Mouse (Mus musculus): ENCODE data around the gene Ep300. TPM values are rescaled to one million over a fixed set of nuclear protein-coding genes. Genes with fewer than 3 reads are reported as not detected.
"Not testable (repeated sequence)": the region's sequence is repeated elsewhere in the genome, so short reads cannot be mapped to it uniquely, and the experiment has no call there.

The Ep300 gene
- polyA plus RNA-seq, 1 experiment from 2014 or later, result 21.1 TPM

DNA sequence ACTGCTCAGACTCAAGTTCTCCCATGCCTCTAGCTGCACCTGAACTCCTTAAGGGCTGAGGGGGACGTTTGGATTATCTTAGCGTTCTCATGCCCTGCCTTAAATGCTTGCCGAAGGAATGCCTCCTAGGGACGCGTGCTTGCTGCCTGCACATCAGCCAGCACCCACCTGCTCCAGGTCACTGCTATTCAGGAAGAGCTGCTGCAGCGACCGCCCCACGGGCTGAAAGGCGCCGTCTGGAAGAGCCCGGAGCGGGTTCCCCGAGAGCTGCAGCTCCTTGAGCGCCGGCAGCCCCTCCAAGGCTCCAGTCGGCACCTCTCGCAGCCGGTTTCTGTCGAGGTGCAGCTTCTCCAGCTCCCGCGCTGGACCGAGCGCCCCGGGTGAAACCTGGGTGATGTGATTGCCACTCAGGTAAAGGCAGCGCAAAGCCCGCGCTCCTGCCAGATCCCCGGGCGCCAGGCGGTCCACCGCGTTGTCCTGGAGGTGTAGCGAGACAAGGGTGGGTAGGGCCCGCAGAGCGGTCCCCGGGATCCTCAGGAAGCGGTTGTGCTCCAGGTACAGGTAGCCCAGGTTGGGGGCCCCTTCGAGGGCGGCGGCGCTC lies 108.3 kb downstream of the Ep300 start:
- ATAC-seq (ENCODE audit: insufficient number of reproducible peaks, insufficient read depth, low FRiP score, low TSS enrichment, low read depth), result 0 out of 2 replicates have a peak, but pooled peaks have one; percentile 2
- Histone ChIP-seq H3K4me2 (peak overlapping the region; percentile 98), H3K36me3 (peaks cover 2% of the 10 kb centered on the region), H3K27ac (no peak overlapping the region), H3K9me3 (no peaks in the 10 kb centered on the region), H3K27me3 (peaks cover 58% of the 10 kb centered on the region), H3K4me1 (peaks cover 22% of the 10 kb centered on the region), H3K4me3 (peak overlapping the region; percentile 66), H3K9ac (peak overlapping the region; percentile 81)
- WGBS, result 4% methylated on average over 41 of the region's 41 CpGs

DNA sequence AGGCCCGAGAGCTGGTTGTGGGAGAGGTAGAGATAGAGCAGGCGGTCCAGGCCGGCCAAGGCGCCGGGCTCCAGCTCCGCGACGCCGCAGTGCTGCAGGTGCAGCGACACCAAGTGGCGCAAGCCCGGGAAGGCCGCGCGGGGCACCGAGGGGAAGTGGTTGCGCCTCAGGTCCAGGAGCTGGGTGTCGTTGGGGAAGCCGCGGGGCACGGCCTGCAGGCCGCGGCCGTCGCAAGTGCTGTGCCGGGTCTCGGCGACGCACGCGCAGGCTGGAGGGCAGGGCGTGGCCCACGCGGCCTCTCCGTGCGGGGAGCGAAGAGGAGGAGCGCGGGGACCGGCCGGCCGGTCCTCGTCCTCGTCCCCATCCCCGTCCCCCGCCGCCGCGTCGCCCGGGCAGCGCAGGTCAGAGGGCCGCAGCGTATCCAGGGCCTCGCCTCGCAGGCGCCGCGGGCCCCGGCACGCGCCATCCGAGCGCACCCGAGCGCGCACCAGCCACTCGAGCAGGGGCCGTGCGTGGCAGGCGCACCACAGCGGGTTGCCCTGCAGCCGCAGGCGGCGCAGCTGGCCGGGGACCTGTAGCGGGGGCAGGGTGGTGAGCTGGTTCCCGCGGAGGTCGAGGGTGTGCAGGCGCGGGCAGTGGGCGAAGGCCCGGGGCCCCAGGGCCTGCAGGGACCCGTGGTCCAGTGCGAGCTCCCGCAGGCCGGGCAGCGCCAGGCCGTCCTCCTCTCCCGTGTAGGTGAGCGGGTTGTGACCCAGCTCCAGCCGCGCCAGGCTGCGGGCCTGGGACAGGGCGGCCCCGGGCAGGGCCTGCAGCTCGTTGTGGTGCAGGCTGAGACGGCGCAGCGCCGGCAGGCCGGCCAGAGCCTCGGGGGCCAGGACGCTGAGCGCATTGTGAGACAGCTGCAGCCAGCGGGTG lies 109.1 kb downstream of the Ep300 start:
- WGBS, result under 1% methylated on average over 95 of the region's 107 CpGs
- ATAC-seq (ENCODE audit: insufficient number of reproducible peaks, insufficient read depth, low FRiP score, low TSS enrichment, low read depth), result peak; percentile 56
- H3K4me2 ChIP-seq, result peak overlapping the region; percentile 98
- H3K27ac ChIP-seq, result no peak overlapping the region
- H3K9me3 ChIP-seq, result no peaks in the 10 kb centered on the region
- peaks cover 22% of the 10 kb centered on the region for H3K4me1 ChIP-seq
- H3K9ac ChIP-seq, result peak overlapping the region; percentile 81
- H3K4me3 ChIP-seq, result peak overlapping the region; percentile 66
- peaks cover 58% of the 10 kb centered on the region for H3K27me3 ChIP-seq
- H3K36me3 ChIP-seq, result no peaks in the 10 kb centered on the region

DNA sequence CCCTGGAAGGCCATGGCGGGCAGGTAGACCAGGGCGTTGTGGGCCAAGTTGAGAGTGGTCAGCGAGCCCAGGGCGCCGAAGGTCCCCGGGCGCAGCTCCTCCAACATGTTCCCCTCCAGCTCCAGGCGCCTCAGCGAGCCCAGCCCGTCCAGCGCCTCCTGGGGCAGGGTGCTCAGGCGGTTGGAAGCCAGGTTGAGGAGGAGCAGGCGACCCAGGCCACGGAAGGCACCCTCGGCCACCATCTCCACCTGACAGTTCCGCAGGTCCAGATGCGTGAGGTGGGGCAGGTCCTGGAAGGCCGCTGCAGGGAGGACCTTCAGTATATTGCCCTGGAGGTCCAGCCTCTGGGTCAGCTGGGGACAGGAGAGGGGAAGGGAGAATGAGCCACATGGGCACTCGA lies 109.7 kb downstream of the Ep300 start:
- H3K4me3 ChIP-seq, result peak overlapping the region; percentile 66
- no peak overlapping the region for H3K27ac ChIP-seq
- peak overlapping the region; percentile 98 for H3K4me2 ChIP-seq
- no peaks in the 10 kb centered on the region for H3K9me3 ChIP-seq
- H3K4me1 ChIP-seq, result peaks cover 22% of the 10 kb centered on the region
- 30% methylated on average over 19 of the region's 19 CpGs for WGBS
- H3K9ac ChIP-seq, result peak overlapping the region; percentile 81
- no peak for ATAC-seq (ENCODE audit: insufficient number of reproducible peaks, insufficient read depth, low FRiP score, low TSS enrichment, low read depth)
- peaks cover 58% of the 10 kb centered on the region for H3K27me3 ChIP-seq
- no peaks in the 10 kb centered on the region for H3K36me3 ChIP-seq

DNA sequence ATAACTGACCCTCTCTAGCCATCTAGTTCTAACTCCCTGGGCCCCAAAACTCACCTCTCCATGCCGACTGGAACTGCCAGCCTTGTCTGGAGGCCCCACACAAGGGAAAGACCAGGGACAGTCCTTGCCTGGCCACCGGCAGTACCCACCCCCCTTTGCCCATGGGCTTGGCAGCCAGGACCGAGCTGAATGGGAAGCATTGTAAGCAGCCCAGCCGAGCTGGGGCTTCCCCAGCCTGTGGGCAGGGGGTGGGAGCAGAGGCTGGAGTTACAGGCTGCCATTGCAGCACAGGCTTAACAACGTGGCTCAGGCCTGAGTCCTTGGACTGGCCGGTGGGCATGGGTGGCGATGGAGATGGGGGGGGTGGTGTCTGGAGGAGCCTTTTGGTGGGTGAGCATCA lies 112.0 kb downstream of the Ep300 start, which contains the start of gene Chadl:
Gene Chadl, minus strand, starts transcription at position 113 of the 400 bp plus-strand sequence.
- ATAC-seq (ENCODE audit: insufficient number of reproducible peaks, insufficient read depth, low FRiP score, low TSS enrichment, low read depth), result no peak
- H3K36me3 ChIP-seq, result peaks cover 4% of the 10 kb centered on the region; the same call in 1 of the 2 replicates
- H3K9me3 ChIP-seq, result no peaks in the 10 kb centered on the region
- H3K27me3 ChIP-seq, result peaks cover 50% of the 10 kb centered on the region
- peak within 1 kb of the TSS; percentile 12; the same call in 1 of the 2 replicates for H3K4me2 ChIP-seq
- H3K4me1 ChIP-seq, result peaks cover 22% of the 10 kb centered on the region
- H3K27ac ChIP-seq, result peak within 1 kb of the TSS; percentile 33; the same call in 1 of the 2 replicates
- no peak within 1 kb of the TSS for H3K4me3 ChIP-seq
- H3K9ac ChIP-seq, result peak within 1 kb of the TSS; percentile 4; the same call in 1 of the 2 replicates
- WGBS, result 37% methylated on average over 7 of the region's 7 CpGs

DNA sequence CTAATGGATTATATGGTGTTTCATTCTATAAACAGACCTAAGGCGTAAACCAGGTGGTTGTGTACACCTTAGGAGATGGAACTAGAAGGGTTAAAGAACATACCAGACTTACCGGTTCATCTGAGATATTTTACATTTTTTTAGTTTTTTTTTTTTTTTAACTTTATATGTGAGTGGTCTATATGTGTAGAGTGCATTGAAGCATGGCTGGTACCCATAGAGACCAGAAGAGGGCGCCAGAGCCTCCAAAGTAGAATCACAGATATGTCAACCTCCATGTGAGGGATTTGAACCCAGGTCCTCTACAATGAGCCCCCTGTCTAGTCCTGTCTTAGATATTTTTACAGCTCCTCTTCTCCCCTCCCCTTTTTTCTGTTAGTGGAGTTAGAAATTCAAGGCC lies 112.7 kb downstream of the Ep300 start:
- peaks cover 44% of the 10 kb centered on the region for H3K27me3 ChIP-seq
- H3K4me2 ChIP-seq, result no peak overlapping the region
- no peak for ATAC-seq (ENCODE audit: insufficient number of reproducible peaks, insufficient read depth, low FRiP score, low TSS enrichment, low read depth)
- H3K9me3 ChIP-seq, result no peaks in the 10 kb centered on the region
- no peak overlapping the region for H3K4me3 ChIP-seq
- no peak overlapping the region for H3K9ac ChIP-seq
- 36% methylated on average over 3 of the region's 3 CpGs for WGBS
- peaks cover 22% of the 10 kb centered on the region for H3K4me1 ChIP-seq
- H3K27ac ChIP-seq, result no peak overlapping the region; the same call in 1 of the 2 replicates
- peaks cover 9% of the 10 kb centered on the region for H3K36me3 ChIP-seq

DNA sequence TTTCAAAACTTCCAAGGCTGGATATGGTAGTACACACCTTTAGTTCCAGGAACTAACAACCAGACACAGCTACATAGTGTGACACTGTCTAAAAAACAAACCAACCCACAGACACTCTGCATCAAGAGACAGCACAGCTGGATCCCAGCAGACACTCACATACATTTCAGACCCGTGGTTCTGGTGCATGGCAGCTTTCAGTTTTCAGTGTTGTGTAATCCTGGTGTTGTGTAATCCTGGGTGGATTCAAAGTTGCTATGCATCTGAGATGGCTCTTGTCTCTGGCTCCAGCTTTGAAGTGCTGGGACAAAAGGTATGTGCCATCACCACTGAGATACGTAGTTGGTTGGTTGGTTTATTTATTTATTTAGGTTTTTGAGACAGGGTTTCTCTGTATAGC lies 113.4 kb downstream of the Ep300 start:
- Histone ChIP-seq H3K4me3 (no peak overlapping the region), H3K4me1 (peaks cover 18% of the 10 kb centered on the region), H3K27ac (no peak overlapping the region), H3K9me3 (no peaks in the 10 kb centered on the region), H3K36me3 (peaks cover 16% of the 10 kb centered on the region), H3K27me3 (peaks cover 37% of the 10 kb centered on the region), H3K4me2 (no peak overlapping the region), H3K9ac (no peak overlapping the region)
- no peak for ATAC-seq (ENCODE audit: insufficient number of reproducible peaks, insufficient read depth, low FRiP score, low TSS enrichment, low read depth)
- 71% methylated on average over 2 of the region's 2 CpGs for WGBS

DNA sequence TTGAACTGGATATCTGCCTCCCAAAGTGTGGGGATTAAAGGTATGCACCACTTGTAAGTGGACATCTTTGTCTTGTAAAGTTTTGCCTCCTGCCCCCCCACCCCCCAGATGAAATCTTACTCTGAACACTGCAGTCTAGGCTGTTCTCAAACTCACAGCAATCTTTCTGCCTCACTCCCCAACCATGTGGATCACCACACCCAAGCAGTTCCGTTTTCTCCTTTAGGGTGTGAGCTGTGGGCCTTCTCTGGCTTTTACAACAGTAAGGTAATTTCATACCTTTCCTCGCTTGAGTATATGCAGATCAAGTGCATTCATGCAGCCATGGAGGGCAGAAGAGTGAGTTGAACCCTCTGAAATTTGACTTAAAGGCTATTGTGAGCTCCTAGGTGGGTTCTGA lies 115.0 kb downstream of the Ep300 start:
- Histone ChIP-seq H3K27ac (no peak overlapping the region), H3K4me2 (no peak overlapping the region), H3K9ac (no peak overlapping the region), H3K9me3 (no peaks in the 10 kb centered on the region), H3K27me3 (peaks cover 20% of the 10 kb centered on the region), H3K4me3 (no peak overlapping the region), H3K4me1 (peaks cover 5% of the 10 kb centered on the region), H3K36me3 (peaks cover 31% of the 10 kb centered on the region)
- WGBS, result 73% methylated on average over 2 of the region's 2 CpGs
- no peak for ATAC-seq (ENCODE audit: insufficient number of reproducible peaks, insufficient read depth, low FRiP score, low TSS enrichment, low read depth)

DNA sequence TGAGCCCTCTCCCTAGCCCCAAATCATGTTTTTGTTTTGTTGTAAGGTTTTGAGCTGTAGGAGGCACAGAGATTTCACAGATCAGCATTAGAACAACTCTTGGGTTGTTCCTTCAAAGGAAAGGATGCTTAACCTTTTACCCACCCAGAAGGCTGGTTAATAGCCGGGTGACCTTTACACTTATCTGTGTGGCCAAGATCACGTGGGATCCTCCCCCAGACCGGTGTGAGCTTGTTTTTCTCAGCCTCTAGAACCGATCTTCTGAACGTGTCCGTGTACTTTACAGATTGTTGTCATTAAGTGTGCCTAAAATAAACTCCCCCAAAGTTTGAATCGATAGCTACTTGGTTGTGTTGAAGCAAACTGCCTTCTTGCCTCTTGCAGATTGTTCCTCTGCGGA lies 115.5 kb downstream of the Ep300 start:
- WGBS, result 75% methylated on average over 8 of the region's 8 CpGs
- no peak overlapping the region for H3K4me3 ChIP-seq

DNA sequence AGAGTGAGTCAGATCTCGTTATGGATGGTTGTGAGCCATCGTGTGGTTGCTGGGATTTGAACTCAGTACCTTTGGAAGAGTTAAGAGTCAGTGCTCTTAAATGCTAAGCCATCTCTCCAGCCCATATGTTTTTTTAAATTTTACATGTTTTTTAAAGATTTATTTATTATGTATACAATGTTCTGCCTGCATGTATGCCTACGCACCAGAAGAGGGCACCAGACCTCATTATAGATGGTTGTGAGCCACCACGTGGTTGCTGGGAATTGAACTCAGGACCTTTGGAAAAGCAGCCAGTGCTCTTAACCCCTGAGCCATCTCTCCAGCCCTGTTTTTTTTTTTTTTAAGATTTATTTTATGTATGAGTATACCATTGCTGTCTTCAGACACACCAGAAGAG lies 116.2 kb downstream of the Ep300 start:
- ATAC-seq (ENCODE audit: insufficient number of reproducible peaks, insufficient read depth, low FRiP score, low TSS enrichment, low read depth); H3K4me3 ChIP-seq; H3K4me1 ChIP-seq; H3K27me3 ChIP-seq; H3K9ac ChIP-seq; H3K4me2 ChIP-seq; H3K9me3 ChIP-seq; H3K27ac ChIP-seq: not testable (repeated sequence)
- H3K36me3 ChIP-seq, result peaks cover 43% of the 10 kb centered on the region
- 80% methylated on average over 4 of the region's 4 CpGs for WGBS

More for the DNA sequence above, 115.5 kb downstream of the Ep300 start:
- no peak overlapping the region for H3K27ac ChIP-seq
- no peak overlapping the region for H3K4me2 ChIP-seq
- H3K36me3 ChIP-seq, result peaks cover 36% of the 10 kb centered on the region
- peaks cover 5% of the 10 kb centered on the region for H3K4me1 ChIP-seq
- no peak for ATAC-seq (ENCODE audit: insufficient number of reproducible peaks, insufficient read depth, low FRiP score, low TSS enrichment, low read depth)
- no peak overlapping the region for H3K9ac ChIP-seq
- H3K27me3 ChIP-seq, result peaks cover 16% of the 10 kb centered on the region
- no peaks in the 10 kb centered on the region for H3K9me3 ChIP-seq

Data from embryonic facial prominence, embryonic 13.5 days (tissue).